Mouse (Mus musculus) forebrain, embryonic 10.5 days (tissue): Measurements from ENCODE around the gene P2ry2. TPM values are rescaled to one million over a fixed set of nuclear protein-coding genes. Genes with fewer than 3 reads are reported as not detected.
A peak's percentile ranks its signal among the peaks of the same experiment; 100 is the strongest.

Experiments
- DNase-seq: peaks from one replicate; pipeline ENCODE4 v3.0.0-alpha.2; 2017; ENCODE audit warnings: low spot score; ENCODE audit errors: extremely low spot score
- H3K27ac ChIP-seq: fragments of 300-500 bp; sonication (generic); 2 replicates; pipeline ENCODE4 v1.5.1; 2016; ENCODE audit warnings: mild to moderate bottlenecking
- H3K27me3 ChIP-seq: fragments of 300-500 bp; sonication (generic); 2 replicates; pipeline ENCODE4 v1.6.1; 2016; ENCODE audit warnings: mild to moderate bottlenecking; ENCODE audit not compliant: poor library complexity, severe bottlenecking
- H3K36me3 ChIP-seq: fragments of 300-500 bp; sonication (generic); replicated peaks from 2 replicates; pipeline ENCODE4 v1.6.1; 2016; ENCODE audit warnings: mild to moderate bottlenecking, moderate library complexity
- H3K4me1 ChIP-seq: fragments of 300-500 bp; sonication (generic); 2 replicates; pipeline ENCODE4 v1.6.1; 2016
- H3K4me3 ChIP-seq: fragments of 300-500 bp; sonication (generic); 2 replicates; pipeline ENCODE4 v1.5.1; 2016; ENCODE audit warnings: mild to moderate bottlenecking, moderate library complexity
- H3K9me3 ChIP-seq: fragments of 300-500 bp; sonication (generic); 2 replicates; pipeline ENCODE4 v1.6.1; 2016; ENCODE audit warnings: mild to moderate bottlenecking, moderate library complexity
- WGBS: fragments of 180-500 bp; shearing (Covaris S2); methylation state at CpG from one replicate; pipeline ENCODE4 v1.1.7; 2016; 5-methylcytosine and 5-hydroxymethylcytosine counted together
- polyA plus RNA-seq: library from polyadenylated mRNA; unstranded; fragments of >200 nt; fragmentation: Nextera tagmentation; extraction: Ambion mirVana; gene quantifications from 2 replicates; pipeline ENCODE4 v1.2.1, GENCODE M21; 2016

Gene P2ry2
- polyA plus RNA-seq, 1 experiment from 2014 or later = 0.36 TPM

- no peak overlapping the region for H3K27ac ChIP-seq
- H3K36me3 ChIP-seq = no peaks in the 10 kb centered on the region
- no peak overlapping the region for H3K4me3 ChIP-seq
- WGBS = 83% methylated on average over 6 of the region's 6 CpGs
- peaks cover 22% of the 10 kb centered on the region for H3K4me1 ChIP-seq
- H3K27me3 ChIP-seq = peaks cover 37% of the 10 kb centered on the region
- no peak for DNase-seq
- no peaks in the 10 kb centered on the region for H3K9me3 ChIP-seq
These were observed 44.3 kb downstream of the P2ry2 start for GRCm38 (mm10) chr7:100968376-100968775.

- WGBS = 82% methylated on average over 9 of the region's 9 CpGs
- Histone ChIP-seq H3K27ac (no peak overlapping the region), H3K27me3 (peaks cover 32% of the 10 kb centered on the region), H3K4me1 (peaks cover 22% of the 10 kb centered on the region), H3K4me3 (no peak overlapping the region), H3K36me3 (no peaks in the 10 kb centered on the region), H3K9me3 (no peaks in the 10 kb centered on the region)
- DNase-seq = no peak
These were observed 44.8 kb downstream of the P2ry2 start for GRCm38 (mm10) chr7:100967850-100968249.

- DNase-seq = no peak
- Histone ChIP-seq H3K36me3 (no peaks in the 10 kb centered on the region), H3K27me3 (peaks cover 15% of the 10 kb centered on the region; the same call in 1 of the 2 replicates), H3K4me1 (peaks cover 22% of the 10 kb centered on the region), H3K27ac (no peak overlapping the region), H3K4me3 (no peak overlapping the region), H3K9me3 (no peaks in the 10 kb centered on the region)
- WGBS = 63% methylated on average over 7 of the region's 7 CpGs
These were observed 46.7 kb downstream of the P2ry2 start for GRCm38 (mm10) chr7:100966014-100966413.

GRCm38 (mm10) chr7:100965079-100965478 lies 47.6 kb downstream of the P2ry2 start:
- Histone ChIP-seq H3K4me3 (no peak overlapping the region), H3K27ac (no peak overlapping the region), H3K27me3 (peaks cover 9% of the 10 kb centered on the region; the same call in 1 of the 2 replicates), H3K9me3 (no peaks in the 10 kb centered on the region), H3K36me3 (no peaks in the 10 kb centered on the region), H3K4me1 (peaks cover 22% of the 10 kb centered on the region)
- peak; percentile 40 for DNase-seq
- WGBS = 21% methylated on average over 4 of the region's 4 CpGs

GRCm38 (mm10) chr7:100964242-100964641 lies 48.4 kb downstream of the P2ry2 start:
- WGBS = 79% methylated on average over 6 of the region's 6 CpGs
- no peaks in the 10 kb centered on the region for H3K9me3 ChIP-seq
- H3K4me1 ChIP-seq = peaks cover 22% of the 10 kb centered on the region
- no peak for DNase-seq
- H3K27me3 ChIP-seq = peaks cover 9% of the 10 kb centered on the region; the same call in 1 of the 2 replicates
- peak overlapping the region; percentile 60; the same call in 1 of the 2 replicates for H3K27ac ChIP-seq
- H3K4me3 ChIP-seq = no peak overlapping the region
- no peaks in the 10 kb centered on the region for H3K36me3 ChIP-seq

GRCm38 (mm10) chr7:100963381-100963780 lies 49.3 kb downstream of the P2ry2 start:
- H3K9me3 ChIP-seq = no peaks in the 10 kb centered on the region
- DNase-seq = no peak
- no peak overlapping the region for H3K4me3 ChIP-seq
- peaks cover 22% of the 10 kb centered on the region for H3K4me1 ChIP-seq
- peaks cover 7% of the 10 kb centered on the region; the same call in 1 of the 2 replicates for H3K27me3 ChIP-seq
- H3K27ac ChIP-seq = 0 out of 2 replicates have a peak overlapping the region, but pooled peaks have one; percentile 21
- WGBS = 72% methylated on average over 8 of the region's 8 CpGs
- no peaks in the 10 kb centered on the region for H3K36me3 ChIP-seq

- peaks cover 18% of the 10 kb centered on the region for H3K4me1 ChIP-seq
- H3K36me3 ChIP-seq = no peaks in the 10 kb centered on the region
- H3K9me3 ChIP-seq = no peaks in the 10 kb centered on the region
- no peaks in the 10 kb centered on the region for H3K27me3 ChIP-seq
- H3K27ac ChIP-seq = no peak overlapping the region
- DNase-seq = no peak
- H3K4me3 ChIP-seq = no peak overlapping the region
- 81% methylated on average over 7 of the region's 7 CpGs for WGBS
These were observed 51.5 kb downstream of the P2ry2 start for GRCm38 (mm10) chr7:100961146-100961545.

GRCm38 (mm10) chr7:100960462-100960861 lies 52.2 kb downstream of the P2ry2 start:
- Histone ChIP-seq H3K36me3 (no peaks in the 10 kb centered on the region), H3K27me3 (no peaks in the 10 kb centered on the region), H3K4me3 (no peak overlapping the region), H3K4me1 (peaks cover 14% of the 10 kb centered on the region), H3K27ac (no peak overlapping the region), H3K9me3 (no peaks in the 10 kb centered on the region)
- no peak for DNase-seq
- 73% methylated on average over 2 of the region's 2 CpGs for WGBS

GRCm38 (mm10) chr7:100958426-100958825 lies 54.2 kb downstream of the P2ry2 start:
- no peak overlapping the region for H3K4me3 ChIP-seq
- WGBS = 90% methylated on average over 2 of the region's 2 CpGs

GRCm38 (mm10) chr7:100952686-100953085 lies 60.0 kb downstream of the P2ry2 start:
- DNase-seq = no peak
- H3K27ac ChIP-seq = no peak overlapping the region
- H3K36me3 ChIP-seq = no peaks in the 10 kb centered on the region
- H3K4me1 ChIP-seq = peaks cover 20% of the 10 kb centered on the region
- H3K27me3 ChIP-seq = no peaks in the 10 kb centered on the region
- H3K9me3 ChIP-seq = no peaks in the 10 kb centered on the region
- H3K4me3 ChIP-seq = no peak overlapping the region
- WGBS = 89% methylated on average over 7 of the region's 7 CpGs

More at GRCm38 (mm10) chr7:100958426-100958825, 54.2 kb downstream of the P2ry2 start:
- Histone ChIP-seq H3K27ac (no peak overlapping the region), H3K4me1 (peaks cover 3% of the 10 kb centered on the region), H3K27me3 (no peaks in the 10 kb centered on the region), H3K36me3 (no peaks in the 10 kb centered on the region), H3K9me3 (no peaks in the 10 kb centered on the region)
- DNase-seq = no peak

- WGBS = 75% methylated on average over 2 of the region's 2 CpGs
These were observed 60.8 kb downstream of the P2ry2 start for GRCm38 (mm10) chr7:100951903-100952302.

GRCm38 (mm10) chr7:100950481-100951010 lies 62.1 kb downstream of the P2ry2 start:
- H3K4me1 ChIP-seq = peaks cover 28% of the 10 kb centered on the region
- no peak for DNase-seq
- no peak overlapping the region for H3K4me3 ChIP-seq
- H3K27me3 ChIP-seq = no peaks in the 10 kb centered on the region
- no peaks in the 10 kb centered on the region for H3K36me3 ChIP-seq
- peak overlapping the region; percentile 62; the same call in 1 of the 2 replicates for H3K27ac ChIP-seq
- no peaks in the 10 kb centered on the region for H3K9me3 ChIP-seq
- WGBS = 70% methylated on average over 12 of the region's 12 CpGs

More at GRCm38 (mm10) chr7:100951903-100952302, 60.8 kb downstream of the P2ry2 start:
- DNase-seq = no peak
- no peaks in the 10 kb centered on the region for H3K36me3 ChIP-seq
- no peaks in the 10 kb centered on the region for H3K9me3 ChIP-seq
- no peak overlapping the region for H3K27ac ChIP-seq
- no peak overlapping the region for H3K4me3 ChIP-seq
- H3K4me1 ChIP-seq = peaks cover 22% of the 10 kb centered on the region
- no peaks in the 10 kb centered on the region for H3K27me3 ChIP-seq

- H3K9me3 ChIP-seq = no peaks in the 10 kb centered on the region
- no peak for DNase-seq
- no peak overlapping the region for H3K4me3 ChIP-seq
- H3K36me3 ChIP-seq = no peaks in the 10 kb centered on the region
- WGBS = 66% methylated on average over 5 of the region's 5 CpGs
- no peaks in the 10 kb centered on the region for H3K27me3 ChIP-seq
- H3K4me1 ChIP-seq = peaks cover 28% of the 10 kb centered on the region
- H3K27ac ChIP-seq = peak overlapping the region; percentile 21; the same call in 1 of the 2 replicates
These were observed 62.6 kb downstream of the P2ry2 start for GRCm38 (mm10) chr7:100950031-100950430.
